Mouse (Mus musculus) bone marrow macrophage, adult 2 months (primary cell): ENCODE measurements around the gene Cul1.

Source experiments
- CTCF ChIP-seq: IDR thresholded peaks from 2 replicates; pipeline ENCODE4 v1.5.1; 2012; ENCODE audit warnings: low read depth, mild to moderate bottlenecking, low read length, moderate library complexity
- POLR2A ChIP-seq: IDR thresholded peaks from 2 replicates; pipeline ENCODE4 v1.6.1; 2012; ENCODE audit warnings: mild to moderate bottlenecking, low read depth, low read length, borderline replicate concordance

- no peak for TF ChIP-seq POLR2A
- no peak for TF ChIP-seq CTCF
These were observed 33.0 kb upstream of the Cul1 start for GRCm38 (mm10) chr6:47420156-47420555.
